Mouse (Mus musculus): ENCODE measurements at regions not wholly inside any gene's neighbourhood (a gene's known extent, or its start where the extent isn't known, plus 50 kb on each side); places are given as distances from the start of the nearest gene placed in this dataset.

DNA sequence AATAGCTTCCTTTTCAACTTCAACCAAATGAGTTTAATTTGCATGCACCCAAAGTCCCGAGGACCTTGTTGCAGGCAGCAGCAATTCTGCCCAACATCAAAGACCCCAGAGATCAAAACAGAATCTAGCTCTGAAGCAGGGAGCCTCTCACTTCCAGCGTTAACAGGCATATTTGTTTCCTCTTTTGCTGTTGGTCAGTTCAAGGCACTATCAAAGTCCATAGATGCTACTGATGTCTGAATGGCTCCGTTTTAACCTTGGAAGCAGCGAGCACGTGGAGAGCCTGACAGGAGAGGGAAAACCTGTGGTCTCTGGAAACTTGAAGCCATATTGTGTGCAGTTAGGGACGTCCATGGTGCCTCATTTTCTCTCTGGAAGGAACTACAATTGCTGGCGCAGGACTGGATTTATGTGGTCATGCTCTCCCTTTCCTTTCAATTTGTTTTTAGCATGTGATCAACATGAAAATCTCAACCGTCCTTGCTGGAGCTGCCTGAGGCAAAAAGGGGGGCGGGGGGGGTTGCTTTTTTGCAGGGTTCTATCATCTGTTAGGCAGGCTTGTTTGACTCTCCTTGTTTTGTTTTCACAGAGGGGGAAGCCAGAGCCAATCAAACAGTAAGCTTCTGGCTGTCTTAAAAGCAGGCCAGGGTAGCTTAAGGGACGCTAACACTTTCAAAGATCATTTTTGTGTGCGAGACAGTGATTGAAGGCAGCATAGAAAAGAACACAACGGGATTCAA lies 338.4 kb downstream of the Btg1 start:
- no peak for DNase-seq (ENCODE audit: low spot score in 2 of 2)

GRCm38 (mm10) chr10:96955776-96956448 lies 339.1 kb downstream of the Btg1 start:
- DNase-seq (ENCODE audit: low spot score in 2 of 2): no peak

DNA sequence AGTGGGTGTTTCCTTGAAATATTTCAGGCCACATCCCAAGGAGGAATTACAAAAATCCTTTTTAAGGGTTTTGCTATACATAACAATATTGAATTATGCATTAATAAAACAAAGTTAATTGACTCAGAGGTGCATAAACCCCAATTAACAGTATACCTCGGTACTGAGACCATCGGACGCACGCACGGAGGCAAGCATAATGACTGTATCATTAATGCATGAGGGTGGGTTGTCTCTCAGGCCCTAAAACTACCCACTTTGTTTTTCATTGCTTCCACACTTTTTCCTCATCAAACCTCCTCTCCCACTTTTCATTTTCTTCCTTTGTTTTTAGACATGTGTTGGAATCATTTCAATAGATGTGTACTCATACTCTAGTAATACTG lies 339.6 kb downstream of the Btg1 start:
- no peak for DNase-seq (ENCODE audit: low spot score in 2 of 2)

DNA sequence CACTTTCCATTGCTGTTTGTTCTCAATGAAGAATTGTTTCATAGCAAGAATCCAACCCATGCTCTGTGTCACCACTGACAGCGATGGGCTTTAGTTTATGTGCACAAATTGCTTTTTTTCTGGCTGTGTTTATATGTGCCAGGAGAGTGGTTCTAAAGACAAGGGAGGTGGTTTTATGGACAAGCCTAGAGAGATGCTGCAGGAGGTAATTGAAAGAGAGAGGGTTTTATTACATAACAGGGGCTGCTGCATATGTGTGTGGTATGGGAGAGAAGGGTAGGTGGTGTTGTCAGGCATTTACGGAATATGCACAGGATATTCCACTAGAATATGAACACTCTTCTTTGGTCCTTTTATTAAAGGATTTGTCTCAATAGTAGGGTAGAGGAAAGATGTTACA lies 340.2 kb downstream of the Btg1 start:
- no peak for DNase-seq (ENCODE audit: low spot score in 2 of 2)

- no peak for DNase-seq (ENCODE audit: low spot score in 2 of 2)
Measured at GRCm38 (mm10) chr10:96969825-96970224, 353.0 kb downstream of the Btg1 start.

- DNase-seq (ENCODE audit: low spot score in 2 of 2): no peak
Measured at GRCm38 (mm10) chr10:96970737-96971136, 353.9 kb downstream of the Btg1 start.

- DNase-seq (ENCODE audit: low spot score in 2 of 2): no peak
Measured at GRCm38 (mm10) chr10:96971810-96972209, 355.0 kb downstream of the Btg1 start.

- DNase-seq (ENCODE audit: low spot score in 2 of 2): no peak
Measured at GRCm38 (mm10) chr10:96974326-96974977, 357.6 kb downstream of the Btg1 start.

DNA sequence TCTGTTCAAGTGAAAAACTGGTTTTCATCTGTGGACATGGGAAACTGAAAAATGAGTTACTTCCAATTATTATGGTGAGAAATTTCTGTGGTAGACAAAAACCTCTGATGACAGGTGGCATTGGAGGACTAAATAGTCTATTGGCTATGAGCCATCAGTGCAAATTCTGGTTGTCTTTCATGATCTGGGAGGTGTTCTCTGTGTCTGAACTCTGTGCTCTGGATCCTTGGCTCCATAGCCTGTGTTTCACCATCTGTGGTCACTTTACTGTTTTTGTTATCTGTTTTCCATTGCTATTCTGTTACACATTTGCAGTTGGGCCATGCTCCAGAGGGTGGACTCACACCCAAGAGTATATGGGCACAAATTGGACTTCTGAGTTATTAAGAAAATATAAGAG lies 359.9 kb downstream of the Btg1 start:
- DNase-seq (ENCODE audit: low spot score in 2 of 2): no peak

- DNase-seq (ENCODE audit: low spot score in 2 of 2): no peak
Measured at GRCm38 (mm10) chr10:96980494-96980831, 363.7 kb downstream of the Btg1 start.

- DNase-seq (ENCODE audit: low spot score in 2 of 2): no peak
Measured at GRCm38 (mm10) chr10:96980832-96981515, 364.2 kb downstream of the Btg1 start.

- DNase-seq (ENCODE audit: low spot score in 2 of 2): no peak
Measured at GRCm38 (mm10) chr10:96981516-96981869, 364.7 kb downstream of the Btg1 start.

DNA sequence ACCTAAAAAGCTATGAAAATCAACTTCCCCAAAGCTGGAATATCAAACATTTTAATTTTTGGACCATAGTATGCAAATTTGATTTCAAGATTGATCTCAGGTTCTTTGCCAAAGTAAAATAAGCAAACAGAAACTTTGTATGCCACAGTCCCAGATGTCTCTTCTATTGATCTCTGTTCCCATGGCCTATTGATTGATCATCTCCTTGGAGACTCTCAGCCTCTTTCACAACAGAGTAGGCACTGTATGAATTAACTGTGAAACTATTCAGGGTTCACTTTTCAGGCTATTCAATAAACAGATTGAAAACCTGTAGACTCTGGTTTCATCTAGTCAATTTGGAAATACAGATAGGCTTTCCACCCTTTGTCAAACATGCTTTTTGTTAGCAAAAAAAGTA lies 384.1 kb downstream of the Btg1 start:
- DNase-seq (ENCODE audit: low spot score in 2 of 2): no peak

GRCm38 (mm10) chr10:97008873-97009272 lies 392.1 kb downstream of the Btg1 start:
- DNase-seq (ENCODE audit: low spot score in 2 of 2): no peak

DNA sequence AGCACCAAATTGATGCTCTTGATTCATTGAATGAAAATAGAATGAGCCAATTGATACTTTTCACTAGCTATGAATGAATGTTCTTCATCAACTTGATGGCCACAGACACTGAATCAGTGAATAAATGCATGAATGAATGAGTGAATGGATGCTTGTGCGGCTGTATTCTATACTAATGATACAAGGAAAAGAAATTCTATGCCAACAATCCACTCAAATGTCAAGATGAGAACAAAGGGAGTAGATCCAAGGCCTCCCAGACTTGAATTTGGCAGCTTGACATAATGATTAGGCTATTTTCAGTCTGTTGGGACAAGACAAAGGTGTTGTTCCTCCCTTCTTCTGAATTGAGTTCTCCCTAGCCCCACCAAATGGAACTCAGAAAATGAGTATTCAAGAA lies 393.1 kb downstream of the Btg1 start:
- no peak for DNase-seq (ENCODE audit: low spot score in 2 of 2)

DNA sequence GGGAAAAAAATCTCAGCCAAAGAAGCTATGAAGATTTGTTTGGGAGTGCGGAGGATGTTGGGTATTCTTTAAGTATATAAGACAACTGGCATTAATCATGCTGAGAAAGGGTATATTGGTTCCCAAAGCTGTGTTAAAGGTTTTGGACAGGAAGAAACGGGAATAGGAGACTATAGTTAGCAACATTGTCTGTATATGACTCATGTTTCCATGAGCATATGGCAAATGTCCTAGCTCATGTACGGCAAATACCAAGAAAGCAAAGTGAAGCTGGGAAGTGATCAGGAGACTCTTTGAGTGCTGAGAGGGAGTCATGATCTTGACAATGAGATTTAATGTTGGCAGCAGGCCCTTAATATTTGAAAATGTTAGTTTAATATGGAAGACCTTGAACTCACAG lies 401.8 kb downstream of the Btg1 start:
- no peak for DNase-seq (ENCODE audit: low spot score in 2 of 2)

- DNase-seq (ENCODE audit: low spot score in 2 of 2): no peak
Measured at GRCm38 (mm10) chr10:97028776-97029175, 412.0 kb downstream of the Btg1 start.

DNA sequence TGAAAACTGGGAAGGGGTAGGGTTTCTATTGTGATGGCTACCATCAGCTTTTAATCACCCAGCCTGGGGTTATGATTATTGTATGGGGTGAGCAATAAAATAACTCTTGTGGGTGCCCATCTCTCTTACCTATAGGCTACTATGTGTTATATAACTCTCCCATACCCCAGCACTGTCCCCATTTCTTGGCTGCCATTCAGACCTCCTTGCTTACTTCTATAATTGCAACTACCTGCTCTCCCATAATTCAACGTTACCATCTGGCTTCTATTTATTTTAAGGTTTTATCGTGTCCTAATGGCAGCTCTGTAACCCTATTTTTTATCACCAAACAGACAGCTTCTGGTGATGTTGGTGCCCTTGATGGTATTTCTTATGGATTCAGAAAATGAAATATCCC lies 414.2 kb downstream of the Btg1 start:
- no peak for DNase-seq (ENCODE audit: low spot score in 2 of 2)

DNA sequence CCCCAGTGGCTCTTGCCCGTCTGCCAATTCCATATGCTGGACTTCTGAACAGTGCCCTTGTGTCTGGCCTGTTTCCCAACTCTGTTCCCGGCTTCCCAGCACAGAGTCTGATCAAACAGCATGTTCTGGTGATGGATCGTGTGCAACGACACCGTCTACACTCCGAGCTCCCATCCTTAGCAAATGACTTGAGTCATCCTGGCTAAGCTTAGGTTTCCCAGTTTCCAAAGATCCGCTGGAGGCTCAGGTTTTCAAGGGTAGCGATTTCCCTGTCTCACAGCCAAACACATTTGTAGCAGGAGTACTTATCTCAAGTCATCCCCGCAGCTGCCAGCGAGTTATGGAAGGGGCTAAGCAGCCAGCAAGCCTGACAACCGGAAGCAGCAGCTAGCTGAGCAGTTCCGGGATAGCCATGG lies 418.6 kb downstream of the Btg1 start:
- DNase-seq (ENCODE audit: low spot score in 2 of 2): peak in 1 of 2 experiments; percentile 34

- no peak for DNase-seq (ENCODE audit: low spot score in 2 of 2)
Measured at GRCm38 (mm10) chr10:97038025-97038424, 421.2 kb downstream of the Btg1 start.

- DNase-seq (ENCODE audit: low spot score in 2 of 2): no peak
Measured at GRCm38 (mm10) chr10:97047566-97047965, 430.8 kb downstream of the Btg1 start.

GRCm38 (mm10) chr10:97047996-97048395 lies 431.2 kb downstream of the Btg1 start:
- no peak for DNase-seq (ENCODE audit: low spot score in 2 of 2)

DNA sequence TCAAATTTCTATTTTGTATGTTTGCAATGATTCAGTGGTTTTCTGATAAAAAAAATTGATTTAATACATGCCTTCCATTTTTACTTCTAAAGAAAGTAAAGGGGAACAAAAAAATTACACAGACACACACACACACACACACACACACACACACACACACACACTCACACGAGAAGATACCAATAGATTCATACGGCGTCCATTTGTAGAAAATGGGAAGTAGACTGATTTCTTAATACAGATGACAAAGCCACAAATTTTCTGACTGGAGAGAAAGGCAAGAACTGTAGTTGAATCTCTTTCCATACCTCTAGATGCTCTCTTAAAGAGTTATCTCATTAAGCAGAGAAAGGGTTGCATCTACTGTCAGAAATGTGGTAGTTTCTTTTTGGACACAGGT lies 424.9 kb upstream of the Dcn start:
- DNase-seq (ENCODE audit: low spot score in 2 of 2): no peak

Data from cerebellum, postnatal 4 days (tissue).